Mouse (Mus musculus): ENCODE measurements at regions not wholly inside any gene's neighbourhood (a gene's known extent, or its start where the extent isn't known, plus 50 kb on each side); places are given as distances from the start of the nearest gene placed in this dataset.

GRCm38 (mm10) chr1:137881656-137882055 lies 293.9 kb downstream of the Ptprc start:
- H3K4me1 ChIP-seq (ENCODE audit: control insufficient read depth, insufficient read depth, insufficient read length), result no peaks in the 10 kb centered on the region
- no peaks in the 10 kb centered on the region for H3K27me3 ChIP-seq (ENCODE audit: control insufficient read depth, insufficient read depth, low read length)
- WGBS, result 60% methylated on average over 3 of the region's 3 CpGs
- H3K36me3 ChIP-seq (ENCODE audit: control insufficient read depth, insufficient read depth, low read length), result no peaks in the 10 kb centered on the region
- no peak for DNase-seq (ENCODE audit: low read depth in 1 of 2, low spot score in 2 of 2)
- H3K4me3 ChIP-seq (ENCODE audit: extremely low read depth, insufficient read depth, insufficient read length), result no peak overlapping the region
- no peak for TF ChIP-seq POLR2A (IDR thresholded peaks at IDR 0.05; ENCODE audit: low read depth, low read length)
- no peak for TF ChIP-seq CTCF (IDR thresholded peaks at IDR 0.05; ENCODE audit: extremely low read depth, insufficient read depth, insufficient read length, insufficient replicate concordance)
- H3K27ac ChIP-seq (ENCODE audit: insufficient read depth, low read length), result no peak overlapping the region

DNA sequence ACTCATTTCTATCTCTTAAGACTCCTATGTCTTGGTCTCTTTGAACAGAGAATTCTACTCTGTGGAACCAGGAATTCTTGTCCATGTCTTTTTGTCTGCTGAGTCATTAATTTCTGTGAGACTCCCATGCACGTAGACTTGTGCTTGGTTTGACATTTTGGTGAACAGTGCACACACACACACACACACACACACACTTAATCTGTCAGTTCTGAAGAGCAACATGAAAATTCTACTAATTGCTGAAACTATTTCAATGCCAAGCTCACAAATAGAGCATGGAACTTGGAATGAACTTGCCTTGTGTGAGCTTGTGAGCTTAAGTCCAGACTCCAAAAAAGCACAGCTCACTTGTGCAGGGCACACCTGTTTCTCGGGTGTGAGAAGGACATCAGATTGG lies 301.1 kb downstream of the Ptprc start:
- Histone ChIP-seq H3K27ac (ENCODE audit: insufficient read depth, low read length) (no peak overlapping the region), H3K27me3 (ENCODE audit: control insufficient read depth, insufficient read depth, low read length) (no peaks in the 10 kb centered on the region), H3K4me3 (ENCODE audit: extremely low read depth, insufficient read depth, insufficient read length) (no peak overlapping the region), H3K4me1 (ENCODE audit: control insufficient read depth, insufficient read depth, insufficient read length) (no peaks in the 10 kb centered on the region), H3K36me3 (ENCODE audit: control insufficient read depth, insufficient read depth, low read length) (no peaks in the 10 kb centered on the region)
- TF ChIP-seq CTCF (IDR thresholded peaks at IDR 0.05; ENCODE audit: extremely low read depth, insufficient read depth, insufficient read length, insufficient replicate concordance), result no peak
- TF ChIP-seq POLR2A (IDR thresholded peaks at IDR 0.05; ENCODE audit: low read depth, low read length), result no peak
- DNase-seq (ENCODE audit: low read depth in 1 of 2, low spot score in 2 of 2), result no peak
- 65% methylated on average over 2 of the region's 2 CpGs for WGBS

DNA sequence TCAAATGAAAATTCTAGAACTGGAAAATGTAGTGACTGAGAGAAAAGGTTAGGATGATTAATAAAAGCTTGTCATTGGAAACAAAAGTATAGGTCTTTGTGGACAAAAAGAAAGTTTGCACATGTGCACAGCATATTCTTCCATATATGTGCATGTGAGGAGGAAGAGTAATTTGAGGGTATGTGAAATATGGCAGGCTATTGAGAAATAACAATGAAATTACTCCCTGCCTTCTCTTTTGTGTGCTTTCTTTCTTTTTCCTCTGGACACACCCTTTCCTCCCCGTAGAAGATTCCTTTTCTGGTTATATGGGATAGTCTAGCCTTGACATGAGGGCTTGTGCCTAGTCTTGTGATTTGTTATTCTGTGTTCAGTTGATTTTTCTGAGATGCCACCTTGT lies 301.9 kb downstream of the Ptprc start:
- Histone ChIP-seq H3K4me1 (ENCODE audit: control insufficient read depth, insufficient read depth, insufficient read length) (no peaks in the 10 kb centered on the region), H3K27me3 (ENCODE audit: control insufficient read depth, insufficient read depth, low read length) (no peaks in the 10 kb centered on the region), H3K27ac (ENCODE audit: insufficient read depth, low read length) (no peak overlapping the region), H3K36me3 (ENCODE audit: control insufficient read depth, insufficient read depth, low read length) (no peaks in the 10 kb centered on the region), H3K4me3 (ENCODE audit: extremely low read depth, insufficient read depth, insufficient read length) (no peak overlapping the region)
- TF ChIP-seq CTCF (IDR thresholded peaks at IDR 0.05; ENCODE audit: extremely low read depth, insufficient read depth, insufficient read length, insufficient replicate concordance) (no peak), POLR2A (IDR thresholded peaks at IDR 0.05; ENCODE audit: low read depth, low read length) (no peak)
- no peak for DNase-seq (ENCODE audit: low read depth in 1 of 2, low spot score in 2 of 2)
- 73% methylated on average over 1 of the region's 1 CpGs for WGBS

DNA sequence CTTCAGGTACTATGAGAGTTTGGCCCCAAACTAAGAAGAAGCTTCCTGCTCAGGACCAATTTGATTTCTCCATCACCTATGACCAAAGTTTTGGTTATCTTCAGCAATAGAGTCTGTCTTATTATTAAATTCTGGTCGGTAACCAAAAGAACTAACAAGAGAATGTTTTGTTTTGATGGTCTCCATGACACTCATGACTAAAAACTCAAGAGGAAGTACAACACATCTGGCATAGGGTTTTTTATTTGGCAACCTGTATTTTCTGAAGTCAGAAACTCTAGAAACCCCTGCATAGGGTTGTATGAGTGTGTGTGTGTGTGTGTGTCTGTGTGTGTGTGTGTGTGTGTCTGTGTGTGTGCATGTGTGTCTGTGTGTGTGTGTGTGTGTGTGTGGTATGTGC lies 310.5 kb downstream of the Ptprc start:
- no peak for TF ChIP-seq CTCF (IDR thresholded peaks at IDR 0.05; ENCODE audit: extremely low read depth, insufficient read depth, insufficient read length, insufficient replicate concordance)
- no peak for TF ChIP-seq POLR2A (IDR thresholded peaks at IDR 0.05; ENCODE audit: low read depth, low read length)
- peak in 1 of 2 experiments; percentile 33 for DNase-seq (ENCODE audit: low read depth in 1 of 2, low spot score in 2 of 2)
- H3K27ac ChIP-seq (ENCODE audit: insufficient read depth, low read length), result no peak overlapping the region
- H3K4me1 ChIP-seq (ENCODE audit: control insufficient read depth, insufficient read depth, insufficient read length), result no peaks in the 10 kb centered on the region
- WGBS, result 7% methylated on average over 1 of the region's 1 CpGs
- H3K27me3 ChIP-seq (ENCODE audit: control insufficient read depth, insufficient read depth, low read length), result no peaks in the 10 kb centered on the region
- H3K36me3 ChIP-seq (ENCODE audit: control insufficient read depth, insufficient read depth, low read length), result no peaks in the 10 kb centered on the region
- H3K4me3 ChIP-seq (ENCODE audit: extremely low read depth, insufficient read depth, insufficient read length), result no peak overlapping the region

- WGBS, result 88% methylated on average over 7 of the region's 7 CpGs
- Histone ChIP-seq H3K36me3 (ENCODE audit: control insufficient read depth, insufficient read depth, low read length) (no peaks in the 10 kb centered on the region), H3K4me3 (ENCODE audit: extremely low read depth, insufficient read depth, insufficient read length) (no peak overlapping the region), H3K27me3 (ENCODE audit: control insufficient read depth, insufficient read depth, low read length) (no peaks in the 10 kb centered on the region), H3K4me1 (ENCODE audit: control insufficient read depth, insufficient read depth, insufficient read length) (no peaks in the 10 kb centered on the region), H3K27ac (ENCODE audit: insufficient read depth, low read length) (no peak overlapping the region)
- TF ChIP-seq CTCF (IDR thresholded peaks at IDR 0.05; ENCODE audit: extremely low read depth, insufficient read depth, insufficient read length, insufficient replicate concordance), result no peak
- no peak for TF ChIP-seq POLR2A (IDR thresholded peaks at IDR 0.05; ENCODE audit: low read depth, low read length)
- DNase-seq (ENCODE audit: low read depth in 1 of 2, low spot score in 2 of 2), result no peak
These were observed 312.0 kb downstream of the Ptprc start for GRCm38 (mm10) chr1:137863506-137863905.

DNA sequence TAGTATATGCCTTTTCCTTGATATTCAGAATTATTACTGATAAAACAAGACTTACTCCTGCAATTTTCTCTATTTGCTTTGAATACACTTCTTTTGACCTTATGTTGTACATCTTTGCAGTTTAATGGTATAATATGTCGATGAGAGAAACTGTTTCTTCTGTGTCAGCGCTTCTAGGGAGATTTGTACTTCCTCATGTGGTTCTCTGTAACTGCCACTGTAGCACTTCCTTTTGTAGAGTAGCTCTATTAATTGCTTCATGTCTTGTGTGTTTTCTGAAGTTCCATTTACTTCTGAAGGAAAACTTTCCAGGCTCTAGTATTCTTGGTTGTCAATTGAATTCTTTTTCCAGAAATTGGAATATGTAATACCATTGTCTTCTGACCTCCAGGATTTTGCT lies 323.2 kb downstream of the Ptprc start:
- 7% methylated on average over 2 of the region's 2 CpGs for WGBS
- Histone ChIP-seq H3K36me3 (ENCODE audit: control insufficient read depth, insufficient read depth, low read length) (no peaks in the 10 kb centered on the region), H3K27me3 (ENCODE audit: control insufficient read depth, insufficient read depth, low read length) (no peaks in the 10 kb centered on the region), H3K27ac (ENCODE audit: insufficient read depth, low read length) (no peak overlapping the region), H3K4me3 (ENCODE audit: extremely low read depth, insufficient read depth, insufficient read length) (no peak overlapping the region), H3K4me1 (ENCODE audit: control insufficient read depth, insufficient read depth, insufficient read length) (no peaks in the 10 kb centered on the region)
- no peak for DNase-seq (ENCODE audit: low read depth in 1 of 2, low spot score in 2 of 2)
- TF ChIP-seq POLR2A (IDR thresholded peaks at IDR 0.05; ENCODE audit: low read depth, low read length), result no peak
- no peak for TF ChIP-seq CTCF (IDR thresholded peaks at IDR 0.05; ENCODE audit: extremely low read depth, insufficient read depth, insufficient read length, insufficient replicate concordance)

- DNase-seq (ENCODE audit: low read depth in 1 of 2, low spot score in 2 of 2), result no peak
- Histone ChIP-seq H3K4me3 (ENCODE audit: extremely low read depth, insufficient read depth, insufficient read length) (no peak overlapping the region), H3K27me3 (ENCODE audit: control insufficient read depth, insufficient read depth, low read length) (no peaks in the 10 kb centered on the region), H3K4me1 (ENCODE audit: control insufficient read depth, insufficient read depth, insufficient read length) (no peaks in the 10 kb centered on the region), H3K27ac (ENCODE audit: insufficient read depth, low read length) (no peak overlapping the region), H3K36me3 (ENCODE audit: control insufficient read depth, insufficient read depth, low read length) (no peaks in the 10 kb centered on the region)
- WGBS, result 92% methylated on average over 10 of the region's 10 CpGs
- TF ChIP-seq CTCF (IDR thresholded peaks at IDR 0.05; ENCODE audit: extremely low read depth, insufficient read depth, insufficient read length, insufficient replicate concordance), result no peak
- no peak for TF ChIP-seq POLR2A (IDR thresholded peaks at IDR 0.05; ENCODE audit: low read depth, low read length)
These were observed 328.1 kb downstream of the Ptprc start for GRCm38 (mm10) chr1:137847311-137847923.

Measured in spleen, adult 2 months (tissue).